Mouse (Mus musculus): Measurements from ENCODE around the gene Adarb2. TPM values are rescaled to one million over a fixed set of nuclear protein-coding genes. Genes with fewer than 3 reads are reported as not detected.

The Adarb2 gene
- polyA plus RNA-seq, 2 experiments: 0.02 to 0.10 TPM

DNA sequence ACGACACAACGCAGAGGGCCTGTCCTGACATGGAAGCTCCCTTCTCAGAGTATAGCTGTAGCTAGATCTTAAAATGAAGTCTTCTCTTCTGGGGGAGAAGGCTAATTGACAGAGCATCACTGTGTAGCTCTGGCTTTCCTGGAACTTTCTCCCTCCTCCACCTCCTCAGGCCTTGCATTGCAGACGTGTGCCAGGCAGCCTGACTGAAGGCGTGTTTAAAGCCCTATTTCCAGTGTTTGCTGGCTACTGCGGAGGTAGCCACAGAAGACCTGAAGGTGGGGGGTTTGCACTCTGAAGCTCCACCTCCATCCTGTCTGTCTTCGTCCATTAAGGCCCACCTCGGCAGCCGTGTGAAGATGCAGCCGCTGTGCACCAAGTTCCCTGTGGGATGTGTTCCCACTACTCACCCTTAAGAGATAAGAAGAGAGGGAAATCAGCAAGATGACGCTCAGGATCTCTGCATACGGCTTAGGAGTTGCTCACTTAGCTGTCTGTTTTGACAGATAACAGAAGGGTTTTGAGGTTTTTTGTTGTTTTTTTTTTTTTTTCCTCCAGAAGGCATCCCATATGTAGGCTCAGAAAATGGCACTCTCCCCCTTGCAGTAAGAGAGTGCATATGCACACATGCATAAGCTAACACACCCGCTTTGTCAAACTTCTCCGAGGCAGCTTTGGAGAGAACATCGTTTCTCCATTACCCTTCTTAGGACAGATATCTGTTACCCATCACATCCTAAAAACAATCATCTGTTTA lies 581.8 kb downstream of the Adarb2 start:
- DNase-seq (ENCODE audit: low read depth in 3 of 3, low spot score in 3 of 3) (no peak), ATAC-seq (ENCODE audit: insufficient read depth) (no peak)
- TF ChIP-seq CTCF (IDR thresholded peaks at IDR 0.05; ENCODE audit: low read depth): no peak
- TF ChIP-seq EP300 (IDR thresholded peaks at IDR 0.05; ENCODE audit: low read depth): no peak
- Histone ChIP-seq H3K4me2 (ENCODE audit: low read depth) (no peak overlapping the region), H3K9me3 (ENCODE audit: control insufficient read depth, low read length) (no peaks in the 10 kb centered on the region), H3K9ac (replicated peaks) (no peak overlapping the region), H3K4me1 (replicated peaks; ENCODE audit: control insufficient read depth in 2 of 2, insufficient read depth in 2 of 2, low read length in 1 of 2) (0 out of 4 replicates have a peak, but pooled peaks cover 0 to 3% of the 10 kb centered on the region in 2 experiments), H3K36me3 (replicated peaks; ENCODE audit: control insufficient read depth, insufficient read depth, low read depth) (no peaks in the 10 kb centered on the region), H3K4me3 (ENCODE audit: insufficient read depth in 1 of 2, low read depth in 2 of 2, low read length in 2 of 2) (no peak overlapping the region), H3K27ac (no peak overlapping the region), H3K27me3 (ENCODE audit: control insufficient read depth, insufficient read depth, low read length) (no peaks in the 10 kb centered on the region)
- WGBS (ENCODE audit: insufficient replicate concordance): 39% methylated on average over 14 of the region's 14 CpGs

DNA sequence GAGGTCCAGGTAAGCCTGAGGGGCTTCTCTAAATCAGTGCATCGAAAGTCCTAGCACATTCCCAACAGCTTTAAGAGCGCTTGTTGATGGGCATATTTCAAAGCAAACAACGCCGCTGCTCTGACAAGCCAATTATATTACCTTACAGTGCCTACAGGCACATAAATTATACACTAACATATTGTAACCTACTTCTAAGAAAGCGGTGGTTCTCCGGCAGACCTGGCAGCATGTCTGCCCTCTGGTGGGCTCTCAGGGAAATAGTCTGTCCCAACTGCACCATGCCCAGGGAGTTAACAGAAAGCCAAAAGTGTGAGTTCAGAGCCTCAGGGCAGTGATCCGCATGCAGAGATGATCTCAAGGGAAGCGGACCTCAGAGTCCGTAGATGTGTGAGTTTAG lies 582.5 kb downstream of the Adarb2 start:
- Histone ChIP-seq H3K27me3 (ENCODE audit: control insufficient read depth, insufficient read depth, low read length) (no peaks in the 10 kb centered on the region), H3K4me1 (replicated peaks; ENCODE audit: control insufficient read depth in 2 of 2, insufficient read depth in 2 of 2, low read length in 1 of 2) (0 out of 4 replicates have a peak, but pooled peaks cover 0 to 3% of the 10 kb centered on the region in 2 experiments), H3K9ac (replicated peaks) (no peak overlapping the region), H3K36me3 (replicated peaks; ENCODE audit: control insufficient read depth, insufficient read depth, low read depth) (no peaks in the 10 kb centered on the region), H3K4me3 (ENCODE audit: insufficient read depth in 1 of 2, low read depth in 2 of 2, low read length in 2 of 2) (no peak overlapping the region), H3K4me2 (ENCODE audit: low read depth) (no peak overlapping the region), H3K9me3 (ENCODE audit: control insufficient read depth, low read length) (no peaks in the 10 kb centered on the region), H3K27ac (no peak overlapping the region)
- DNase-seq (ENCODE audit: low read depth in 3 of 3, low spot score in 3 of 3) (no peak), ATAC-seq (ENCODE audit: insufficient read depth) (no peak)
- TF ChIP-seq CTCF (IDR thresholded peaks at IDR 0.05; ENCODE audit: low read depth): peak; percentile 67
- TF ChIP-seq EP300 (IDR thresholded peaks at IDR 0.05; ENCODE audit: low read depth): no peak
- WGBS (ENCODE audit: insufficient replicate concordance): 43% methylated on average over 9 of the region's 9 CpGs

DNA sequence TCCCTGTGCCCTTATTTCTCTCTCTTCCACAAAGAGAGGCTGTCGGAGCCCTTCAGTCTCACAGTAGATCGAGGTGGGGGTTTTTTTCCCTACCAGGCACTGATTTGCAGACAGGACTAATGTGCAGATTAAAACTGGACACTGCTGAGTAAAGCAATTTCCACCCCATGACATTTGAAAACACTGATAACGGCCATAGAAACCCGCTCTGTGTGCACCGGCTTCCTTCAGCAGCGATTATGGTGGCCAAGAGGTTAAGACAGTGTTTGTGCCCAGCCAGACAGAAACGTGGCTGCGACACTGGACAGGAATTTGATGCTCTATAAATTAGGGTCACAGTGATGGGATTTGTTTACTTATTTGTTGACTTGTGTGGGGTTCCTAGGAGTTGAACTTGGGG lies 590.6 kb downstream of the Adarb2 start:
- Histone ChIP-seq H3K36me3 (replicated peaks; ENCODE audit: control insufficient read depth, insufficient read depth, low read depth) (no peaks in the 10 kb centered on the region), H3K4me3 (ENCODE audit: insufficient read depth in 1 of 2, low read depth in 2 of 2, low read length in 2 of 2) (no peak overlapping the region), H3K27ac (no peak overlapping the region), H3K9me3 (ENCODE audit: control insufficient read depth, low read length) (no peaks in the 10 kb centered on the region), H3K9ac (replicated peaks) (no peak overlapping the region), H3K27me3 (ENCODE audit: control insufficient read depth, insufficient read depth, low read length) (no peaks in the 10 kb centered on the region), H3K4me2 (ENCODE audit: low read depth) (no peak overlapping the region), H3K4me1 (replicated peaks; ENCODE audit: control insufficient read depth in 2 of 2, insufficient read depth in 2 of 2, low read length in 1 of 2) (no peaks in the 10 kb centered on the region)
- WGBS (ENCODE audit: insufficient replicate concordance): 68% methylated on average over 8 of the region's 8 CpGs
- TF ChIP-seq CTCF (IDR thresholded peaks at IDR 0.05; ENCODE audit: low read depth) (no peak), EP300 (IDR thresholded peaks at IDR 0.05; ENCODE audit: low read depth) (no peak)
- DNase-seq (ENCODE audit: low read depth in 3 of 3, low spot score in 3 of 3): no peak
- no peak for ATAC-seq (ENCODE audit: insufficient read depth)

DNA sequence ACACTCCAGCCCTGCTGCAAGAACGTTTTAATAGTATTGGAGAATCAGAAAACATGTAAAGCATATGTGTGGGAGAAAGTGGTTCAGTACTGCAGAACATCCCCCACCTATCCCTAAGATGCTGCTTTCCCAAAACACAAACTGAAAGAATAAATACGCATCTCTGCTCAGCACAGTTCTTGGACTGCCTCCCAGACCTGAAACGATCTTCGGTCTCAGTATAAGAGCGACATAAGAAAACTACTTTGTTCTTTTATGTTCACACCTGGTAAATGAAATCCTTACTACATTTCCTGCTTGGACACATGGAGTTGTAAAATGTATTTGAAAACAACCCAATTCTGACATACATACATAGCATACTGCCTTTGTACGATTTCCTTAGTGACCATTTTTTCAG lies 597.9 kb downstream of the Adarb2 start:
- Histone ChIP-seq H3K4me3 (ENCODE audit: insufficient read depth in 1 of 2, low read depth in 2 of 2, low read length in 2 of 2) (no peak overlapping the region), H3K9ac (replicated peaks) (no peak overlapping the region), H3K4me2 (ENCODE audit: low read depth) (no peak overlapping the region), H3K36me3 (replicated peaks; ENCODE audit: control insufficient read depth, insufficient read depth, low read depth) (peaks cover 5% of the 10 kb centered on the region), H3K4me1 (replicated peaks; ENCODE audit: control insufficient read depth in 2 of 2, insufficient read depth in 2 of 2, low read length in 1 of 2) (no peaks in the 10 kb centered on the region), H3K27ac (no peak overlapping the region), H3K27me3 (ENCODE audit: control insufficient read depth, insufficient read depth, low read length) (no peaks in the 10 kb centered on the region), H3K9me3 (ENCODE audit: control insufficient read depth, low read length) (no peaks in the 10 kb centered on the region)
- WGBS (ENCODE audit: insufficient replicate concordance): 74% methylated on average over 6 of the region's 6 CpGs
- no peak for TF ChIP-seq CTCF (IDR thresholded peaks at IDR 0.05; ENCODE audit: low read depth)
- TF ChIP-seq EP300 (IDR thresholded peaks at IDR 0.05; ENCODE audit: low read depth): no peak
- no peak for DNase-seq (ENCODE audit: low read depth in 3 of 3, low spot score in 3 of 3)
- no peak for ATAC-seq (ENCODE audit: insufficient read depth)

DNA sequence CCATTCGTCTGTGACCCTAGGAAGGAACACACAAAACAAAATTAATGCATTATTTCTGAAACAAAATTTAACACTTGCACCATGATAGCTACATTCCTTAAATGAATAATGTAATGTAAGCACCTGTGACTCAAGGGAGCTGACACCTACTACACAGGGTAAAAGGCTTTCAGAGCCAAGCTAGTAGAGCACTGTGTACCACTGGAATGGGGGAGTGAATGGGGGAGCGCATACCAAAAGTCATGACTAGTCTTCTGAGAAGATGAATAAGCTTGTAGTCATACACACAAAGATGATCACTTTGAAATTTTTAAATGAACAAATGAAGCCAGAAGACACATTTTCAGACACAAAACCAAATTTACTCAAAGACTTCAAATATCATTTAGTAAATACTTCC lies 603.3 kb downstream of the Adarb2 start:
- peaks cover 6% of the 10 kb centered on the region for H3K36me3 ChIP-seq (replicated peaks; ENCODE audit: control insufficient read depth, insufficient read depth, low read depth)
- ATAC-seq (ENCODE audit: insufficient read depth) (no peak), DNase-seq (ENCODE audit: low read depth in 3 of 3, low spot score in 3 of 3) (no peak)
- no peak overlapping the region for H3K4me2 ChIP-seq (ENCODE audit: low read depth)
- H3K9me3 ChIP-seq (ENCODE audit: control insufficient read depth, low read length): no peaks in the 10 kb centered on the region
- TF ChIP-seq CTCF (IDR thresholded peaks at IDR 0.05; ENCODE audit: low read depth) (no peak), EP300 (IDR thresholded peaks at IDR 0.05; ENCODE audit: low read depth) (no peak)
- H3K4me1 ChIP-seq (replicated peaks; ENCODE audit: control insufficient read depth in 2 of 2, insufficient read depth in 2 of 2, low read length in 1 of 2): no peaks in the 10 kb centered on the region
- H3K27me3 ChIP-seq (ENCODE audit: control insufficient read depth, insufficient read depth, low read length): no peaks in the 10 kb centered on the region
- H3K4me3 ChIP-seq (ENCODE audit: insufficient read depth in 1 of 2, low read depth in 2 of 2, low read length in 2 of 2): no peak overlapping the region
- H3K27ac ChIP-seq: no peak overlapping the region
- H3K9ac ChIP-seq (replicated peaks): no peak overlapping the region
- WGBS (ENCODE audit: insufficient replicate concordance): 84% methylated on average over 2 of the region's 2 CpGs
